Mouse (Mus musculus) lung, embryonic 14.5 days (tissue): Measurements from ENCODE around the gene Ppp1r3c. TPM values are rescaled to one million over a fixed set of nuclear protein-coding genes. Genes with fewer than 3 reads are reported as not detected.

ENCODE experiments used
- ATAC-seq: fragments of 200-750 bp; cut with Nextera tagmentation; 2 replicates; pipeline ENCODE4 v1.8.0; 2017; ENCODE audit warnings: mild to moderate bottlenecking, moderate TSS enrichment, moderate library complexity; ENCODE audit not compliant: insufficient read depth
- DNase-seq: peaks from one replicate; pipeline ENCODE4 v3.0.0-alpha.2; 2015
- H3K27ac ChIP-seq: fragments of 300-500 bp; sonication (generic); 2 replicates; pipeline ENCODE4 v1.5.1; 2014; ENCODE audit warnings: low read depth, mild to moderate bottlenecking, moderate library complexity
- H3K27me3 ChIP-seq: fragments of 300-500 bp; sonication (generic); 2 replicates; pipeline ENCODE4 v1.6.1; 2014; ENCODE audit warnings: low read length, control low read depth; ENCODE audit not compliant: insufficient read depth
- H3K36me3 ChIP-seq: fragments of 300-500 bp; sonication (generic); 2 replicates; pipeline ENCODE4 v1.6.1; 2014; ENCODE audit warnings: control low read depth; ENCODE audit not compliant: insufficient read depth
- H3K4me1 ChIP-seq: fragments of 300-500 bp; sonication (generic); 2 replicates; pipeline ENCODE4 v1.6.1; 2014; ENCODE audit warnings: antibody characterized with exemption, control low read depth; ENCODE audit not compliant: insufficient read depth
- H3K4me2 ChIP-seq: fragments of 300-500 bp; sonication (generic); 2 replicates; pipeline ENCODE4 v1.6.1; 2014; ENCODE audit warnings: mild to moderate bottlenecking
- H3K4me3 ChIP-seq: fragments of 300-500 bp; sonication (generic); 2 replicates; pipeline ENCODE4 v1.5.1; 2014; ENCODE audit warnings: low read depth, low read length
- H3K9ac ChIP-seq: fragments of 300-500 bp; sonication (generic); 2 replicates; pipeline ENCODE4 v1.6.1; 2014
- H3K9me3 ChIP-seq: fragments of 300-500 bp; sonication (generic); 2 replicates; pipeline ENCODE4 v1.6.1; 2016; ENCODE audit warnings: low read depth, low read length, control low read depth
- CTCF ChIP-seq: IDR thresholded peaks from 2 replicates; pipeline ENCODE4 v1.5.1; 2016; ENCODE audit warnings: antibody characterized with exemption, low read depth
- WGBS: fragments of 180-500 bp; shearing (Covaris S2); extraction: QIAGEN DNeasy Blood & Tissue Kit; methylation state at CpG from one replicate; pipeline ENCODE4 v1.1.7; 2014; 5-methylcytosine and 5-hydroxymethylcytosine counted together
- polyA plus RNA-seq: library from polyadenylated mRNA; unstranded; fragments of >200 nt; fragmentation: Nextera tagmentation; extraction: Ambion mirVana; gene quantifications from 2 replicates; pipeline ENCODE4 v1.2.1, GENCODE M21; 2014

Gene Ppp1r3c
- 67.5 and 80.9 TPM in 2 replicates for polyA plus RNA-seq

- Histone ChIP-seq H3K4me1 (peaks cover 10% of the 10 kb centered on the region), H3K4me2 (peak within 1 kb of the TSS; percentile 67), H3K9me3 (no peaks in the 10 kb centered on the region), H3K9ac (peak within 1 kb of the TSS; percentile 77), H3K27ac (peak within 1 kb of the TSS; percentile 98), H3K27me3 (no peaks in the 10 kb centered on the region), H3K4me3 (peak within 1 kb of the TSS; percentile 53), H3K36me3 (peaks cover 29% of the 10 kb centered on the region)
- no peak for TF ChIP-seq CTCF
- WGBS = under 1% methylated on average over 33 of the region's 33 CpGs
- ATAC-seq (peak; percentile 100), DNase-seq (peak; percentile 98)
These were observed at the start of gene Ppp1r3c for GRCm38 (mm10) chr19:36736537-36736936. TSS of gene Ppp1r3c (minus strand) at chr19:36736653.

DNA sequence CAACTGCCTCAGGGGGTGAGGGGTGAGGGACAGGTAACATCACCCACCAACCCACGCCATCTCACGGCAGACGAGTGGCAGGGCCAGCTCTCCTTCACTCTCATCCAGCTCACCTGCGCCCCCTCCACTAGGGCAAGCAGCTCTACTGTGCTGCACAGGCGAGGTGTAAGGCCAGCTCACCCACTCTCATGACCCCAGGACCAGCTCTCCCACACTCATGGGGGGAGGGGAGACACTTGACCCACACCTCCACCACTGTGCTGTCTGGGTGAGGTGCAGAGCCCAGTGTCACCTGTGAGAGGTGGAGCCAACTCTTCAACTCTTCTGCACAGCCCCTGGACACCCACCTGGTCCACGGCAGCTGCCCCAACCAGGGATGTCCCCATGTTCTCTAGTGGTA is 46.7 kb upstream of the Ppp1r3c start:
- no peaks in the 10 kb centered on the region for H3K9me3 ChIP-seq
- H3K36me3 ChIP-seq = no peaks in the 10 kb centered on the region
- H3K27me3 ChIP-seq = no peaks in the 10 kb centered on the region
- no peak overlapping the region for H3K4me3 ChIP-seq
- 82% methylated on average over 6 of the region's 6 CpGs for WGBS
- ATAC-seq (0 out of 2 replicates have a peak, but pooled peaks have one; percentile 41), DNase-seq (no peak)
- no peak for TF ChIP-seq CTCF
- H3K4me2 ChIP-seq = no peak overlapping the region
- no peak overlapping the region for H3K27ac ChIP-seq
- H3K4me1 ChIP-seq = no peaks in the 10 kb centered on the region
- H3K9ac ChIP-seq = no peak overlapping the region

DNA sequence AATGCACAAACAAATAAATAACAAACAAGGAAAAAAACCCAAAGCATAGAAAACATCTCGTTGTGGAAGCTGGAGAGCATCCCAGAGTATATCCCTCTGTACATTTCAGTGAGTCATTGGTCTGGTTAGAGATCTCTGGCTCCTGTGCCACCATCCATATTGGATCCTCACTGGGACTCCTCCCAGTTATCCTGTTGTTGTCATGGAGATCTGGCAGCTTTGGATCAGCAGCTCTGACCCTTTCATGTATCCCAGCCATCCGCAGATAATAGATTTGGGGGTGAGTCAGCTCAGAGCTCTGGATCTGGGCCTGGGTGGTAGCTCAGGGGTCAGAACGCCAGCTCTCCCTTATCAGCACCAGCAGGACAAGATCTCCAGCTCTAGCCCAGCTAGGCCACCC is 46.1 kb upstream of the Ppp1r3c start:
- DNase-seq (no peak), ATAC-seq (no peak)
- no peaks in the 10 kb centered on the region for H3K9me3 ChIP-seq
- H3K9ac ChIP-seq = no peak overlapping the region
- H3K4me2 ChIP-seq = no peak overlapping the region
- no peaks in the 10 kb centered on the region for H3K27me3 ChIP-seq
- TF ChIP-seq CTCF = no peak
- no peaks in the 10 kb centered on the region for H3K4me1 ChIP-seq
- H3K36me3 ChIP-seq = no peaks in the 10 kb centered on the region
- no peak overlapping the region for H3K27ac ChIP-seq
- WGBS = 67% methylated on average over 3 of the region's 3 CpGs
- no peak overlapping the region for H3K4me3 ChIP-seq

DNA sequence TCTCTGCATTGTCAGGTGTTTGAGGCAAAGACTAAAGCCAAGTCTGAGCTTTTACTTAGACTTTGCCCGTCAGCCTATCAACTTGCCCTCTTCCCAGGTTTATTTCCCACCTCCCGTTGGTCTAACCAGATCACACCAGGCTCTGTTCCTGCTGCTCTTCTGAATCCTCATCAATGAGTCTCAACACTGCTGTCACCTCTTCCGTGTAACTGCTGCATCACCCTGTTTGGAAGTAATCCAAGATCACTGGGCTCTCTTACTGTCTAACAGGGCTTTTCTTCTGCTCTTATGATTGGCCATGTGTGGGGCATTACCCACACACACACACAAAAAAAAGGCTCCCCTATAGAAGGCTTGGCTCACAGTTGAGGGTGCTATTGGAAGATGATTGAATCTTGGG is 45.5 kb upstream of the Ppp1r3c start:
- Histone ChIP-seq H3K4me1 (no peaks in the 10 kb centered on the region), H3K36me3 (no peaks in the 10 kb centered on the region), H3K27me3 (no peaks in the 10 kb centered on the region), H3K9me3 (no peaks in the 10 kb centered on the region), H3K9ac (no peak overlapping the region), H3K27ac (no peak overlapping the region), H3K4me3 (no peak overlapping the region), H3K4me2 (no peak overlapping the region)
- no peak for TF ChIP-seq CTCF
- no peak for ATAC-seq
- DNase-seq = no peak
- WGBS = 67% methylated on average over 3 of the region's 3 CpGs

GRCm38 (mm10) chr19:36780375-36780774 is 43.9 kb upstream of the Ppp1r3c start:
- no peak for ATAC-seq
- Histone ChIP-seq H3K4me1 (no peaks in the 10 kb centered on the region), H3K27ac (no peak overlapping the region), H3K27me3 (no peaks in the 10 kb centered on the region), H3K9me3 (no peaks in the 10 kb centered on the region), H3K4me2 (no peak overlapping the region), H3K36me3 (no peaks in the 10 kb centered on the region), H3K9ac (no peak overlapping the region), H3K4me3 (no peak overlapping the region)
- 49% methylated on average over 1 of the region's 1 CpGs for WGBS
- TF ChIP-seq CTCF = no peak
- no peak for DNase-seq

GRCm38 (mm10) chr19:36779765-36780164 is 43.3 kb upstream of the Ppp1r3c start:
- no peak overlapping the region for H3K4me3 ChIP-seq
- WGBS = 49% methylated on average over 3 of the region's 3 CpGs
- H3K4me2 ChIP-seq = no peak overlapping the region
- no peak for TF ChIP-seq CTCF
- no peak overlapping the region for H3K27ac ChIP-seq
- no peak for DNase-seq
- H3K9me3 ChIP-seq = no peaks in the 10 kb centered on the region
- no peaks in the 10 kb centered on the region for H3K36me3 ChIP-seq
- H3K4me1 ChIP-seq = no peaks in the 10 kb centered on the region
- H3K27me3 ChIP-seq = no peaks in the 10 kb centered on the region
- no peak overlapping the region for H3K9ac ChIP-seq
- no peak for ATAC-seq

DNA sequence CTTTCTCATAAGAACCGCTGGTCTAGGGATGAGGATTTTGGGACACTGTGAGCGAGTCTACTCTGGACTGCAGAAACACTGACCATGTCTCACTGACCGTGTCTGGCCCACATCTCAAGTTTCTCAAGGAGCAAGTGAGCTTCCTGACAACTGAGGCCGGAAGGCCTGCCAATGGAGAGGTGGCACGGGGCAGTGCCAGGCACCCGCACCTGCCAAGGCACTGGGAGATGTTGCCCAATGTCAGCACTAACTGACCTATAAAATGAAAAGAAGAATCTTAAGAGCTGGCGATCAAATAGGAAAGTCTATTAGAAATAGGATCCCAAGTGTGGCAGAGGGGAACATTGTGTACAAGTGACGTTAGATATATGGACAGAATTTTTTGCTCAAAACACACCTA is 39.1 kb upstream of the Ppp1r3c start:
- H3K27me3 ChIP-seq = no peaks in the 10 kb centered on the region
- WGBS = 86% methylated on average over 8 of the region's 8 CpGs
- ATAC-seq = no peak
- no peak overlapping the region for H3K4me2 ChIP-seq
- no peak overlapping the region for H3K4me3 ChIP-seq
- H3K9ac ChIP-seq = no peak overlapping the region
- no peaks in the 10 kb centered on the region for H3K36me3 ChIP-seq
- no peak for DNase-seq
- H3K27ac ChIP-seq = no peak overlapping the region
- no peak for TF ChIP-seq CTCF
- H3K9me3 ChIP-seq = no peaks in the 10 kb centered on the region
- H3K4me1 ChIP-seq = no peaks in the 10 kb centered on the region

DNA sequence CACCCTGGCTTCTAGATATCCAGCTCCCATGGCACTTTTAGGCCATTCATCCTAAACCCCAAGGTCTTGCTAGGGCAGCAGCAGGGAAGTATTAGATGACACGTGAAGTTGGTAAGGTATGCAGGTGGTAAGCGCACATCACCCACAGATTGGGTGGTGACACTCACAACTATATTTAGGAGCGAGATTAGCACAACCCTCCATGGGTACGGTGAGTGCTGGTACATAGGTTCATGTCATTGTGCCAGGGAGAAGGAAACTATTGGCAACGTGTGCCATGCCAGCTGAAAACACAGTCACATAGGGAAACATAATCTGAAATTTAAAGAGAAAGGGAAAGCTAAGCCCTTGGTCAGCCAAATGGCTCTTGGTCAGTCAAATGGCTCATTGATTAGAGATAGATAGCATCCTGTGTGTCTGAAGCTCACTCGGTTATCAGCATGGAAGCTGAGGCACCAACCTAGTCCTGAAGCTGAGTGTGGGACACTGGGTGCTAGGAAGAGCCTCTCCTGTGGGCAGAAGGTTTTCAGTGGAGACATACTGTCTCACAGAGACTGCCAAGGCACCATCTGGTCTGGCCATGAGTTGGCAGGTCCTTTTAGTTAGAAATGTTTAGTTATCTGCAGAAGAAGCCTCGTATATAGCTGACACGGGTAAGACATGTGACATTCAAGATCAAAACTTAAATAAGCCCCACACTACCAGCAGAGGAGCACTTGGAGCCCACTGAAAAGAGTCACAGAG is 37.4 kb upstream of the Ppp1r3c start:
- no peak for ATAC-seq
- DNase-seq = no peak
- H3K4me1 ChIP-seq = no peaks in the 10 kb centered on the region
- H3K4me2 ChIP-seq = no peak overlapping the region
- no peak overlapping the region for H3K9ac ChIP-seq
- TF ChIP-seq CTCF = no peak
- H3K27me3 ChIP-seq = no peaks in the 10 kb centered on the region
- H3K4me3 ChIP-seq = no peak overlapping the region
- H3K27ac ChIP-seq = no peak overlapping the region
- H3K9me3 ChIP-seq = no peaks in the 10 kb centered on the region
- 87% methylated on average over 8 of the region's 8 CpGs for WGBS
- no peaks in the 10 kb centered on the region for H3K36me3 ChIP-seq
